Mouse (Mus musculus) liver, adult 2 months (tissue): Measurements from ENCODE around the gene Agpat1.

Source experiments
- CTCF ChIP-seq: fragments of 200-500 bp; IDR thresholded peaks from 2 replicates; pipeline ENCODE4 v1.5.1; 2011; ENCODE audit warnings: low read depth, low read length, control low read depth
- POLR2A ChIP-seq: fragments of 200-500 bp; IDR thresholded peaks from 2 replicates; pipeline ENCODE4 v1.6.1; 2011; ENCODE audit warnings: low read length, control low read depth; ENCODE audit not compliant: insufficient read depth; ENCODE audit errors: extremely low read depth

DNA sequence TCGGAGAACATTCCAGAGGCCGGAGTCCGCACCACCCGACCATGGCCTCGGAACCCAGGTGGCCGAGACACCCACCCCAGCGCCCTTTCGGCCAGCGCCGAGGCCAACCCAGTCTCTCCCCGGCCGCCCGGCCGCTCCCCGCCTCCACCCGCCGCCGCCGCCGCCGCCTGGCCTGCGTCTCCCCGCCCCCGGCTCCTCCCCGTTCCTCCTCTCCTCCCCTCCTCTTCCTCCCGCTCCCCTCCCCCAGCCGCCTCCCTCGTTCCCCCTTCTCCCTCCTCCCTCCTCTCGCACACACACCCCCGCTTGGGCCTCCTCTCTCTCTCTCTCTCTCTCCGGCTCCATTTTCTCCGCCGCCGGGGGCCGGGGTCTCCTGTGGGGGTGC is 12.1 kb upstream of the Agpat1 start:
- peak; percentile 86 for TF ChIP-seq POLR2A
- TF ChIP-seq CTCF = no peak
